Mouse (Mus musculus): ENCODE measurements at regions not wholly inside any gene's neighbourhood (a gene's known extent, or its start where the extent isn't known, plus 50 kb on each side); places are given as distances from the start of the nearest gene placed in this dataset.

DNA sequence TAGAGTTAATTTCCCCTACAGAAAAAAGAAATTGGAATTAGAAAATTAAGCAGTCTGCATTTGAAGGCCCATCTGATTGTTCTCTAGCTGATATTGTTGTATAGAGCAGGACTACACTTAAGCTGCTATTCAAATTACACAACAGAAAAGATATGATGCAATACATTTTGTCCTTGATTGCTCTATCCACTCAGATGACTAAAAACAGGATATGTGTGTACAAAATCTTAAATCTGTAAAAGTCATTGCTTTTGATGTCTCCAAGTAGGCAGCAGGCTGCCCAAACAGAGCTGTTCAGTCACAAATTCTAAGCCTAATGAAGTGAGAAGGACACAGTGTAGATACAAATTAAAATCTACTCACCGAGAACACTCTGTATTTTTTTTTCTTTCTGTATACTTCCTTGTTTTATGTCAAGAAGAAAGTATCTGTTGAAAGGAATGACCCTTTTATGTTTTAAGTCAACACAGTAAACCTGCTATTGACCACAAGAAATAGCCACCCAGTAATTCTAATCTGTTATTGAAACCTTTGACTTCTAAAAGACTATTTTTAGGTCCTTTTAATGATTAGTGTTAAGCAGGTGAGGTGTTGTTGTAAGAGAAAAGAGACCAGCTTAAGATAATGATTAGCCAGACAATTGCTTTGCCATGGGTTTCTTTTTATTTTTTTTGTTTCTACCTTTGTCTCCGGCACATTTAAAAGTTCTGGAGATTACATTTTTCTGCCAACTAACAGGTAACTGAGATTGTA lies 315.0 kb upstream of the Cited2 start:
- Histone ChIP-seq H3K36me3 (ENCODE audit: insufficient read depth, low read length) (no peaks in the 10 kb centered on the region), H3K4me1 (replicated peaks; ENCODE audit: low read depth, low read length) (no peaks in the 10 kb centered on the region)
- no peak for TF ChIP-seq NANOG (IDR thresholded peaks at IDR 0.05; ENCODE audit: borderline replicate concordance, low read length)
- no peak for TF ChIP-seq CTCF (conservative IDR thresholded peaks at IDR 0.05; ENCODE audit: low read length)
- TF ChIP-seq POU5F1 (IDR thresholded peaks at IDR 0.05; ENCODE audit: borderline replicate concordance, low read length) = no peak

DNA sequence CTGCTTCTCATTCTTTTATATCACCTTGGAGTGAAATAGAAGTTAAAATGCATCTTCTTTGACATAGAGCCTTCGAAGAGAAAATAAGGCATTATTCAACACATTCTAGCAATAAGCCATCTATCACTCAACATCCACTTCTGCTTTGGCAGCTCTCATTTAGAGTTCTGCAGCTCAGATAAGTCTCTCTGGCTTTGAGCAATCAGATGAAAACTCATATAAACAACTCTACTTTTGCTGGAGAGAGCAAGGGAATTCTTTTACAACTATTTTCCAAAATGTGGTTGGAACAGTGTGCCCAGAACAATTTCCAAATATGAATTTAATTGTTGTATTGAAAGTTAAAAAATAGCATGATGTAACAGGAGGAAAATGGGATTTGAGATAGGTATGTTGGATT lies 314.2 kb upstream of the Cited2 start:
- TF ChIP-seq NANOG (IDR thresholded peaks at IDR 0.05; ENCODE audit: borderline replicate concordance, low read length) = no peak
- no peak for TF ChIP-seq CTCF (conservative IDR thresholded peaks at IDR 0.05; ENCODE audit: low read length)
- H3K4me1 ChIP-seq (replicated peaks; ENCODE audit: low read depth, low read length) = no peaks in the 10 kb centered on the region
- no peaks in the 10 kb centered on the region for H3K36me3 ChIP-seq (ENCODE audit: insufficient read depth, low read length)
- peaks cover 16% of the 10 kb centered on the region for H3K9me3 ChIP-seq (ENCODE audit: low read length)
- no peaks in the 10 kb centered on the region for H3K27me3 ChIP-seq (ENCODE audit: insufficient read depth, low read length)
- no peak overlapping the region for H3K4me3 ChIP-seq (replicated peaks; ENCODE audit: low read length)

More for the DNA sequence above, 315.0 kb upstream of the Cited2 start:
- no peak overlapping the region for H3K4me3 ChIP-seq (replicated peaks; ENCODE audit: low read length)
- H3K27me3 ChIP-seq (ENCODE audit: insufficient read depth, low read length) = no peaks in the 10 kb centered on the region
- H3K9me3 ChIP-seq (ENCODE audit: low read length) = peaks cover 16% of the 10 kb centered on the region

DNA sequence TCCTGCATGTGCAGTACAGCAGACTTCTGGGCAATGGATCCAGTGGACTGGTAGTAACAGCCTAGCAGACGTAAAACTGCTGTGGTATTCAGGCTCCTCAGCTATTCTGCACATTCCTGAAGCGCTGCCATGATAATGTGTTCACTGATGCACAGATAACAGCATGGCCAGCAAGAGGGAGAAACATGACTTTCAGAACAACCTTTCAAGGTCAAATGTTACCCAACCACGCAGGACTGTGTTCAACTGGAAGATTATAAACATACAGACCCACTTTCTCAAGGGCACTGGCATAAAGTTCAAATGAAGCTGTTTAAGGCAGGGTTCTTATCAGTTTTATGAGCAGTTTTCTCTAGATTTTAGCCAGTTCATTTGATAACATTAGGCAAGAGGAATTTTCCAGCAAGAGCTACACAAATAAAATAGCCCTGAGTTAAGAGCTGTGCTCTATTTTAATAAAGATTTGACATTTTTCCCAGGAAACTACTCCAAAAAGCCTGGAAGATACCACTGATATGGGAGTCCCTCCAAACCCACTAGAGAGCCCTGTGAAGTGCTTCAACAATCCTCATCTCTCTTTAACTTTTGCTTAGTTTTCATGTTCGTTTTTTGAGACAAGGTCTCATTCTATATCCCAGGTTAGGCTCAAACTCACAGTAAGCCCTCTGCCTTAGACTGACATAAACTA lies 311.6 kb upstream of the Cited2 start:
- no peaks in the 10 kb centered on the region for H3K4me1 ChIP-seq (replicated peaks; ENCODE audit: low read depth, low read length)
- no peaks in the 10 kb centered on the region for H3K36me3 ChIP-seq (ENCODE audit: insufficient read depth, low read length)
- TF ChIP-seq NANOG (IDR thresholded peaks at IDR 0.05; ENCODE audit: borderline replicate concordance, low read length) (0 out of 2 replicates have a peak, but pooled peaks have one; percentile 19), POU5F1 (IDR thresholded peaks at IDR 0.05; ENCODE audit: borderline replicate concordance, low read length) (no peak), CTCF (conservative IDR thresholded peaks at IDR 0.05; ENCODE audit: low read length) (no peak)
- no peaks in the 10 kb centered on the region for H3K27me3 ChIP-seq (ENCODE audit: insufficient read depth, low read length)
- peaks cover 16% of the 10 kb centered on the region for H3K9me3 ChIP-seq (ENCODE audit: low read length)
- no peak overlapping the region for H3K4me3 ChIP-seq (replicated peaks; ENCODE audit: low read length)

DNA sequence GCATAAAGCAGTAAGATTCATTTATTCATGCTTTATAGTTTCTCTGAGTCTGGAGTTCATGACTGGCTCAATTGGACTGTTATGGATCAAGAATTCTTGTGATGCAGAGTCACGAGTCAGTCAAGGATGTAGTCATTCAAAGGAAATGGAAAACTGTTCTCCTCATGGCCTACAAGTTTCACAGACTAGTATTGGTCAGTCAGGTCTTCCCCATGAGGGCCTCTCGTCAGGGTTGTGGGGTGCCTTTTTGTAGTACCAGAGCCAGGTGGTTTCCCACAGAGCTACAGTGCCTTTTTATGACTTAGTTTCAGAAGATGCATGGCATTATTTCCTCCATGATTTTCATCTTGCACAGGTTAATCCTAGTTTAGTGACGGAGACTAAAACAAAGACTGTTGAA lies 307.9 kb upstream of the Cited2 start:
- peaks cover 16% of the 10 kb centered on the region for H3K9me3 ChIP-seq (ENCODE audit: low read length)
- H3K4me3 ChIP-seq (replicated peaks; ENCODE audit: low read length) = no peak overlapping the region
- no peaks in the 10 kb centered on the region for H3K27me3 ChIP-seq (ENCODE audit: insufficient read depth, low read length)
- TF ChIP-seq NANOG (IDR thresholded peaks at IDR 0.05; ENCODE audit: borderline replicate concordance, low read length) (no peak), CTCF (conservative IDR thresholded peaks at IDR 0.05; ENCODE audit: low read length) (no peak), POU5F1 (IDR thresholded peaks at IDR 0.05; ENCODE audit: borderline replicate concordance, low read length) (no peak)
- no peaks in the 10 kb centered on the region for H3K36me3 ChIP-seq (ENCODE audit: insufficient read depth, low read length)
- no peaks in the 10 kb centered on the region for H3K4me1 ChIP-seq (replicated peaks; ENCODE audit: low read depth, low read length)

DNA sequence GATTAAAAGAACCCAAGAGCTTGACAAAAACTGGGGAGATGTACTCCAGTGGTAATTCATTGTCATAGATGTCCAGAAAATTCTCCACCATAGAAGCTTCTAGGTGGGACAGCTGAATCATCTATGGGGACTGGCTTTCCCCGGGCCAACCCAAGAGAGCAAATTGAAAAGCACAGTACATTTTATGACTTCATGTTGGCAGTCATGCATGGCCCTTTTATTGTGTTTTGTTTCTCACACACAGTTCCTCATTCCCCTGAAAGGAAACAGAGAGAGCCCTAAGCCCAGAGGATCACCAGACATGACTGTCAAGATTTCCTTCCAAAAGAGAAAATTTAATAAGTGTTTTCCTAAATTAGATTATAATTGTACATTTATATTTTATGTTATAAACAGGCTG lies 306.9 kb upstream of the Cited2 start:
- no peak overlapping the region for H3K4me3 ChIP-seq (replicated peaks; ENCODE audit: low read length)
- H3K36me3 ChIP-seq (ENCODE audit: insufficient read depth, low read length) = no peaks in the 10 kb centered on the region

GRCm38 (mm10) chr10:17417394-17417793 lies 305.6 kb upstream of the Cited2 start:
- H3K36me3 ChIP-seq (ENCODE audit: insufficient read depth, low read length) = no peaks in the 10 kb centered on the region

More for the DNA sequence above, 306.9 kb upstream of the Cited2 start:
- Histone ChIP-seq H3K9me3 (ENCODE audit: low read length) (peaks cover 16% of the 10 kb centered on the region), H3K27me3 (ENCODE audit: insufficient read depth, low read length) (no peaks in the 10 kb centered on the region), H3K4me1 (replicated peaks; ENCODE audit: low read depth, low read length) (no peaks in the 10 kb centered on the region)
- TF ChIP-seq POU5F1 (IDR thresholded peaks at IDR 0.05; ENCODE audit: borderline replicate concordance, low read length) (no peak), NANOG (IDR thresholded peaks at IDR 0.05; ENCODE audit: borderline replicate concordance, low read length) (no peak), CTCF (conservative IDR thresholded peaks at IDR 0.05; ENCODE audit: low read length) (no peak)

GRCm38 (mm10) chr10:17418227-17418685 lies 304.8 kb upstream of the Cited2 start:
- H3K27me3 ChIP-seq (ENCODE audit: insufficient read depth, low read length) = no peaks in the 10 kb centered on the region
- H3K36me3 ChIP-seq (ENCODE audit: insufficient read depth, low read length) = no peaks in the 10 kb centered on the region
- H3K9me3 ChIP-seq (ENCODE audit: low read length) = no peaks in the 10 kb centered on the region
- TF ChIP-seq POU5F1 (IDR thresholded peaks at IDR 0.05; ENCODE audit: borderline replicate concordance, low read length) = no peak
- H3K4me3 ChIP-seq (replicated peaks; ENCODE audit: low read length) = no peak overlapping the region
- no peaks in the 10 kb centered on the region for H3K4me1 ChIP-seq (replicated peaks; ENCODE audit: low read depth, low read length)

More at GRCm38 (mm10) chr10:17417394-17417793, 305.6 kb upstream of the Cited2 start:
- H3K27me3 ChIP-seq (ENCODE audit: insufficient read depth, low read length) = no peaks in the 10 kb centered on the region
- H3K9me3 ChIP-seq (ENCODE audit: low read length) = peaks cover 3% of the 10 kb centered on the region; the same call in 1 of the 2 replicates
- no peak for TF ChIP-seq POU5F1 (IDR thresholded peaks at IDR 0.05; ENCODE audit: borderline replicate concordance, low read length)
- TF ChIP-seq CTCF (conservative IDR thresholded peaks at IDR 0.05; ENCODE audit: low read length) = no peak
- no peak for TF ChIP-seq NANOG (IDR thresholded peaks at IDR 0.05; ENCODE audit: borderline replicate concordance, low read length)
- no peaks in the 10 kb centered on the region for H3K4me1 ChIP-seq (replicated peaks; ENCODE audit: low read depth, low read length)
- H3K4me3 ChIP-seq (replicated peaks; ENCODE audit: low read length) = no peak overlapping the region

DNA sequence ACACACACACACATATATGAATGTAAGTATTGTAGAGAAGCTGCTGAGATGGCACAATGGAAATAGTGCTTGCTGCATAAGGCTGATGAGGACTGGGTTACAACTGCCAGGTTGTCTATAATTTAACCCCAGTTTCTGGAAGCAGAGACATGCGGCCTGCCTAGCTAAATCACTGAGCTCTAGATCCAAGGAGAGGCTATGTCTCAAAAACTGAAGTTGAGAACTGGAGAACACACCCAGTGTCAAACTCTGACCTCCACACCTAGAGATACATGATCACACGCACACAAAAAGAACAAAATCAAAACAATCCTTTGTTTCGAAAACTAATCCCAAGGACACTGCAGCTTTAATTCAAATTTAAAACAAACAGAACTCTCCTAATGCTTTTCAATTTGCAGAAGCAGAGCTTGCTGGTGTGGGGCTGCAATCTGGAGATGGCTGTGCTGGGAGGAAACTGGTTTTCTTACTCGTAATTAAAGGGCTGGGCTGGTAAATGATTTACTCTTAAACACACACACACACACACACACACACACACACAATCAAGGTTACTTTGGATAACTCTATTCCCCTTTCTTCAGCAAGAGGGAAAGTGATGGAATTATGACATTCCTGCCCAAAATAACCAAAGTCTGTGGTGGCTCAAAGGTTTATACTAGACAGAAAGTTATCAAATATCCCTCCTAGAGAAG lies 299.3 kb upstream of the Cited2 start:
- TF ChIP-seq NANOG (IDR thresholded peaks at IDR 0.05; ENCODE audit: borderline replicate concordance, low read length) = no peak
- no peak for TF ChIP-seq CTCF (conservative IDR thresholded peaks at IDR 0.05; ENCODE audit: low read length)
- TF ChIP-seq POU5F1 (IDR thresholded peaks at IDR 0.05; ENCODE audit: borderline replicate concordance, low read length) = no peak
- Histone ChIP-seq H3K9me3 (ENCODE audit: low read length) (no peaks in the 10 kb centered on the region), H3K36me3 (ENCODE audit: insufficient read depth, low read length) (no peaks in the 10 kb centered on the region), H3K27me3 (ENCODE audit: insufficient read depth, low read length) (no peaks in the 10 kb centered on the region), H3K4me1 (replicated peaks; ENCODE audit: low read depth, low read length) (no peaks in the 10 kb centered on the region), H3K4me3 (replicated peaks; ENCODE audit: low read length) (no peak overlapping the region)
